Mouse (Mus musculus): Measurements from ENCODE around the gene Cntn4. TPM values are rescaled to one million over a fixed set of nuclear protein-coding genes. Genes with fewer than 3 reads are reported as not detected.

Cntn4 gene
- polyA plus RNA-seq, 1 experiment, result not detected

GRCm38 (mm10) chr6:105684123-105684522 lies 6.7 kb downstream of the Cntn4 start:
- no peaks in the 10 kb centered on the region for H3K4me1 ChIP-seq (ENCODE audit: control insufficient read depth, insufficient read depth, low read length)
- H3K4me3 ChIP-seq (ENCODE audit: insufficient read depth, low read depth, low read length), result no peak overlapping the region
- TF ChIP-seq CTCF (conservative IDR thresholded peaks at IDR 0.05; ENCODE audit: insufficient read depth, insufficient read length, low read depth, low read length) (no peak), POLR2A (IDR thresholded peaks at IDR 0.05; ENCODE audit: low read depth, low read length) (no peak)
- no peaks in the 10 kb centered on the region for H3K36me3 ChIP-seq (ENCODE audit: control insufficient read depth, insufficient read depth, low read length)
- no peaks in the 10 kb centered on the region for H3K27me3 ChIP-seq (replicated peaks; ENCODE audit: control insufficient read depth, insufficient read depth, low read length)
- H3K27ac ChIP-seq (ENCODE audit: insufficient read depth, low read depth, low read length), result no peak overlapping the region
- no peak for DNase-seq
- WGBS, result 13% methylated on average over 4 of the region's 4 CpGs

GRCm38 (mm10) chr6:105688195-105688594 lies 10.7 kb downstream of the Cntn4 start:
- Histone ChIP-seq H3K4me3 (ENCODE audit: insufficient read depth, low read depth, low read length) (no peak overlapping the region), H3K27me3 (replicated peaks; ENCODE audit: control insufficient read depth, insufficient read depth, low read length) (no peaks in the 10 kb centered on the region), H3K27ac (ENCODE audit: insufficient read depth, low read depth, low read length) (no peak overlapping the region), H3K4me1 (ENCODE audit: control insufficient read depth, insufficient read depth, low read length) (no peaks in the 10 kb centered on the region), H3K36me3 (ENCODE audit: control insufficient read depth, insufficient read depth, low read length) (no peaks in the 10 kb centered on the region)
- no peak for DNase-seq
- TF ChIP-seq POLR2A (IDR thresholded peaks at IDR 0.05; ENCODE audit: low read depth, low read length) (no peak), CTCF (conservative IDR thresholded peaks at IDR 0.05; ENCODE audit: insufficient read depth, insufficient read length, low read depth, low read length) (no peak)

- H3K27ac ChIP-seq (ENCODE audit: insufficient read depth, low read depth, low read length), result no peak overlapping the region
- H3K36me3 ChIP-seq (ENCODE audit: control insufficient read depth, insufficient read depth, low read length), result no peaks in the 10 kb centered on the region
- DNase-seq, result no peak
- H3K27me3 ChIP-seq (replicated peaks; ENCODE audit: control insufficient read depth, insufficient read depth, low read length), result no peaks in the 10 kb centered on the region
- H3K4me1 ChIP-seq (ENCODE audit: control insufficient read depth, insufficient read depth, low read length), result no peaks in the 10 kb centered on the region
- H3K4me3 ChIP-seq (ENCODE audit: insufficient read depth, low read depth, low read length), result no peak overlapping the region
- 30% methylated on average over 6 of the region's 6 CpGs for WGBS
- TF ChIP-seq POLR2A (IDR thresholded peaks at IDR 0.05; ENCODE audit: low read depth, low read length) (no peak), CTCF (conservative IDR thresholded peaks at IDR 0.05; ENCODE audit: insufficient read depth, insufficient read length, low read depth, low read length) (no peak)
Observed at GRCm38 (mm10) chr6:105742026-105742425, 64.6 kb downstream of the Cntn4 start.

GRCm38 (mm10) chr6:105780616-105781015 lies 103.2 kb downstream of the Cntn4 start:
- Histone ChIP-seq H3K4me3 (ENCODE audit: insufficient read depth, low read depth, low read length) (no peak overlapping the region), H3K27me3 (replicated peaks; ENCODE audit: control insufficient read depth, insufficient read depth, low read length) (no peaks in the 10 kb centered on the region), H3K36me3 (ENCODE audit: control insufficient read depth, insufficient read depth, low read length) (no peaks in the 10 kb centered on the region), H3K4me1 (ENCODE audit: control insufficient read depth, insufficient read depth, low read length) (no peaks in the 10 kb centered on the region), H3K27ac (ENCODE audit: insufficient read depth, low read depth, low read length) (no peak overlapping the region)
- TF ChIP-seq POLR2A (IDR thresholded peaks at IDR 0.05; ENCODE audit: low read depth, low read length) (no peak), CTCF (conservative IDR thresholded peaks at IDR 0.05; ENCODE audit: insufficient read depth, insufficient read length, low read depth, low read length) (no peak)
- 77% methylated on average over 1 of the region's 1 CpGs for WGBS
- no peak for DNase-seq

GRCm38 (mm10) chr6:105788462-105788861 lies 111.0 kb downstream of the Cntn4 start:
- 95% methylated on average over 2 of the region's 2 CpGs for WGBS
- Histone ChIP-seq H3K4me1 (ENCODE audit: control insufficient read depth, insufficient read depth, low read length) (no peaks in the 10 kb centered on the region), H3K27ac (ENCODE audit: insufficient read depth, low read depth, low read length) (no peak overlapping the region), H3K27me3 (replicated peaks; ENCODE audit: control insufficient read depth, insufficient read depth, low read length) (no peaks in the 10 kb centered on the region), H3K4me3 (ENCODE audit: insufficient read depth, low read depth, low read length) (no peak overlapping the region), H3K36me3 (ENCODE audit: control insufficient read depth, insufficient read depth, low read length) (no peaks in the 10 kb centered on the region)
- no peak for DNase-seq
- no peak for TF ChIP-seq POLR2A (IDR thresholded peaks at IDR 0.05; ENCODE audit: low read depth, low read length)
- TF ChIP-seq CTCF (conservative IDR thresholded peaks at IDR 0.05; ENCODE audit: insufficient read depth, insufficient read length, low read depth, low read length), result no peak

- H3K4me3 ChIP-seq (ENCODE audit: insufficient read depth, low read depth, low read length), result no peak overlapping the region
- H3K36me3 ChIP-seq (ENCODE audit: control insufficient read depth, insufficient read depth, low read length), result no peaks in the 10 kb centered on the region
- H3K4me1 ChIP-seq (ENCODE audit: control insufficient read depth, insufficient read depth, low read length), result no peaks in the 10 kb centered on the region
- no peak for DNase-seq
- no peak overlapping the region for H3K27ac ChIP-seq (ENCODE audit: insufficient read depth, low read depth, low read length)
- no peak for TF ChIP-seq CTCF (conservative IDR thresholded peaks at IDR 0.05; ENCODE audit: insufficient read depth, insufficient read length, low read depth, low read length)
- TF ChIP-seq POLR2A (IDR thresholded peaks at IDR 0.05; ENCODE audit: low read depth, low read length), result no peak
- H3K27me3 ChIP-seq (replicated peaks; ENCODE audit: control insufficient read depth, insufficient read depth, low read length), result no peaks in the 10 kb centered on the region
Observed at GRCm38 (mm10) chr6:105835099-105835498, 157.6 kb downstream of the Cntn4 start.

- no peak for DNase-seq
Observed at GRCm38 (mm10) chr6:105847296-105847695, 169.8 kb downstream of the Cntn4 start.

GRCm38 (mm10) chr6:105892838-105893237 lies 215.4 kb downstream of the Cntn4 start:
- TF ChIP-seq CTCF (conservative IDR thresholded peaks at IDR 0.05; ENCODE audit: insufficient read depth, insufficient read length, low read depth, low read length), result no peak
- no peak for TF ChIP-seq POLR2A (IDR thresholded peaks at IDR 0.05; ENCODE audit: low read depth, low read length)
- 33% methylated on average over 4 of the region's 4 CpGs for WGBS
- no peaks in the 10 kb centered on the region for H3K27me3 ChIP-seq (replicated peaks; ENCODE audit: control insufficient read depth, insufficient read depth, low read length)
- H3K4me3 ChIP-seq (ENCODE audit: insufficient read depth, low read depth, low read length), result no peak overlapping the region
- no peaks in the 10 kb centered on the region for H3K36me3 ChIP-seq (ENCODE audit: control insufficient read depth, insufficient read depth, low read length)
- no peak for DNase-seq
- H3K27ac ChIP-seq (ENCODE audit: insufficient read depth, low read depth, low read length), result no peak overlapping the region
- H3K4me1 ChIP-seq (ENCODE audit: control insufficient read depth, insufficient read depth, low read length), result no peaks in the 10 kb centered on the region

More at GRCm38 (mm10) chr6:105847296-105847695, 169.8 kb downstream of the Cntn4 start:
- Histone ChIP-seq H3K4me1 (ENCODE audit: control insufficient read depth, insufficient read depth, low read length) (no peaks in the 10 kb centered on the region), H3K36me3 (ENCODE audit: control insufficient read depth, insufficient read depth, low read length) (no peaks in the 10 kb centered on the region), H3K4me3 (ENCODE audit: insufficient read depth, low read depth, low read length) (no peak overlapping the region), H3K27ac (ENCODE audit: insufficient read depth, low read depth, low read length) (no peak overlapping the region), H3K27me3 (replicated peaks; ENCODE audit: control insufficient read depth, insufficient read depth, low read length) (no peaks in the 10 kb centered on the region)
- WGBS, result 36% methylated on average over 1 of the region's 1 CpGs
- TF ChIP-seq CTCF (conservative IDR thresholded peaks at IDR 0.05; ENCODE audit: insufficient read depth, insufficient read length, low read depth, low read length) (no peak), POLR2A (IDR thresholded peaks at IDR 0.05; ENCODE audit: low read depth, low read length) (no peak)
